Mouse (Mus musculus): ENCODE measurements around the gene Spata45.

Spata45 gene

DNA sequence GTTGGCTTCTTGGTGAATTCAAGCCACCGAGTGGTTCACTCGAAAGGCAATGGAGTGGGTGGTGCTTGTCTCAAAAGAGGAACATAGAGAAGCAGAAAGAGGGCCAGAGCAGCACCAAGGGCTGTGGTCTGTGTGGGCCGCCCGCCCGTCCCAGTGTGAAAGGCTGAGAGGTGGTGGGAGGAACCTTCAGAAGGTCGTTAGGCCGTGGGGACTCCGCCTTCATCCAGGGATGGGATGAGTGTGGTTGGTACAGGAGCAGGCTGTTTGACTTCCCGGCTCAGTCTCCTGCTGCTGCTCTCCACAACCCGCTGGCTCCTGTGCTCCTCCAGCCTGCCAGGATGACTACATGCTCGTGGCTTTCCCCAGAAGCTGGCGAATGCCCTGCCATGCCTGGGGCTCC lies 49.2 kb downstream of the Spata45 start:
- no peak for DNase-seq (ENCODE audit: low spot score)

DNA sequence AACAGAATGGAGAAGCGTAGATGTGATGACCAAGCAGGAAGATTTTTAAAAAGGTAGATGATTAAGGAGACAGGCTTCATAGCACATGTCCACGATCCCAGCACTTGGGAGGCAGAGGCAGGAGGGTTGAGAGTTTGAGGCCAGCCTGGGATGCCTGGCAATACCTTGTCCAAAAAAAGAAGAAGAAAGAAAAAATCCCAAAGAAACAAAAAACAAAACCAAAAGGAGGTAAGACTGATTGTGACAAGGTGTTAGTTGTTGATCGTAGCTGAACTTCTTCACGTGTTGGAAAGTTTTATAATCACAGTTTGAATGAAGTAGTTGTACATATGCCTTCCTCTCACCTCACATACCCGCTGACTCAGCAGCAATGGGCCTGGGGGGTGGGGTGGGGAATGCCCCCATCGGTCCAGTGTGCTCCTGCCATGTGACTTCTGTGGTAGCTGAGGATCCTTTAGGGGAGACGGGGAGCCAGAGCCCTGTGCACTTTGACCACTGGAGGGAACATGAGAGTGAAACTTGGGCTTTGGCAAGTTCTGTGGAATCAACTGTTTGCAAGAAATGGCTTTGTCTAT lies 50.0 kb downstream of the Spata45 start:
- no peak for DNase-seq (ENCODE audit: low spot score)

DNA sequence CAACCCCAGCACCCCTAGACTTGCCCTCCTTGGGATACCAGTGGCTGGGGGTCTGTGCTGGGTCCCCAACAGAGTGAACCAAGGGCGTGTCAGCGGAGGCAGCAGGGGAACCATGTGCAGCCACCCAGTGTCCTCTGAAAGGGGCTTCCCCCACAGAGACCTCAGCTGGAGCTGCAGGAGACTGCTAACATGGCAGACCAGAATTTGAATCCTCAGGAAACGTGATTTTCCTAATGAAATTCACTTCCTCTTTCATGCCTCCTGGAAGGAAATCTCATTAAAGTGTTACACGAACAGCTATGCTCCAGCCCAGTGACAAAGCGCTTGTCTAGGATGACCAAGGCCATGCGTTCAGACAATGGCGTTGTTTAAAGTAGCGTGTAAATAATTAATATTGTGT lies 50.5 kb downstream of the Spata45 start:
- DNase-seq (ENCODE audit: low spot score) = no peak

DNA sequence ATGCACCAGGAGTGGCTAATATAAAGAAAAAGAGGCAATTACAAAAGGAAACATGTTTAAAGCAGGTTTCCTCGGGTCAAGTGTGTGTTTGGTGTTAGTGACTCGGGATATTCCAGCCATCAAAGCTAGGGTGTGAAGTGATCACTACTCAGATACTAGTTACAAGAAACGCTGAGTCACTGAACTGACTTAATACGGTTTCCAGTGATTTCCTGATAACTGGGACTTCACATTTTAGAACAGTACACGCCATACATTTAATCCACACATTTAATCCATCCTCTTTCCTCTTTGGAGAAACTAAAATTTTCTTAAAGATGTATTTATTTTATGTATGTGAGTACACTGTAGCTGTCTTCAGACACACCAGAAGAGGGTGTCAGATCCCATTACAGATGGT lies 51.5 kb downstream of the Spata45 start:
- DNase-seq (ENCODE audit: low spot score) = no peak

DNA sequence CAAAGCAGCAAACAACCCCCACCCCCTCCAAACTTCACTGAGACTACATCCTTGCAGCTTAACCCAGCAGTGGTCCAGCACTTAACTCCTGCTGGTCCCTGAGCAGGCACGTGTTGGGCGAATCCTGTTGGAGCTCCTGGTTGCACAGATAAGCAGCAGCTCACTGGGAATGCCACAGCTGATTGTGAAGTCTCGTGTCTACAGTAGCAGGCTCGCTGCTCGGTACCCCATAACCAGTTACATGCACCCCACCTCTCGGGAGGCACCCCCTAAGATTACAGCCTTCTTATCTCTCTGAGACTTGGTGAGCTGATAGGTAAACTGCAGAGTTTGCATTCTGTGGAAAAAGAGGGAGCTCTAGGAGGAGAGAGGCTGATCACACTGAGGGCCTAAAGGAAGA lies 52.9 kb downstream of the Spata45 start:
- DNase-seq (ENCODE audit: low spot score) = no peak

DNA sequence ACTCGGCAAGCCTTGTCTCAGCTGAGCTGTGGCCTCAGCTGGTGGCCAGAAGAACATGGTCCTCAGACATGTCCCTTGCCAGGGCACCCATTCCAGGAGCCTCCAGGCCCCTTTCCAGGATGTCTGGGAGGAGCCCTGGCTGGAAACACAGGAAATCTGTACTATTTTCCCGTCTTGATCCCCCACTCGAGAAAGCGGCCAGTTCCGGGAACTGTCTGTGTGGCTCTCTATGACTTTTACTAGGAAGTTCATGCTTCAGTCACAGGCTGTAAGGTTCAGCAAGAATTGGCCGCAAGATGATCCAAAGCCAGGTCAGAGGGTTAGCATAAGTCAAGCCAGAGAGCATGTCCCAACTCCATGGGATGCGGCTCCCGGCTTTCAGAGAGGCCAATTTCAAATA lies 55.6 kb downstream of the Spata45 start:
- no peak for DNase-seq (ENCODE audit: low spot score)

Measured in ovary, postnatal 10 days (tissue).